Mouse (Mus musculus): ENCODE measurements around the gene Ubxn10. TPM values are rescaled to one million over a fixed set of nuclear protein-coding genes. Genes with fewer than 3 reads are reported as not detected.

Gene Ubxn10
- polyA plus RNA-seq, 1 experiment: not detected

DNA sequence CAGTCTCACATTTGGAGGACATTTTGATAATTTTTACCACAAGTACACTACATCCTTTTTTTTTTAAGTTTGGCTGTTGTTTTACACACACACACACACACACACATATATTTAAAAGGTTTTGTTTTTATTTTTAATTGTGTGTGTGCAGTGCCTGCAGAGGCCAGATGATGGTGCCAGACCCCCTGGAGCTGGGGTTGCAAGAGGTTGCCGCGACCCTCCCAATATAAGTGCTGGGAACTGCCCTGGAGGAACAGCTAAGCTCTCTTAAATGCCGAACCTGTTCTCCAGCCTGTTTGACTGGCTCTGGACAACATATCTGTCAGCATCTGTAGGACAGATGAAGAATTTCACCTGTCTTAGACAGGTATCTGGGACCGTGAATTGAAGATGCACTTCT, 32.8 kb downstream of the Ubxn10 start:
- no peaks in the 10 kb centered on the region for H3K79me3 ChIP-seq (ENCODE audit: low read depth)
- no peak overlapping the region for H3K4me3 ChIP-seq (ENCODE audit: insufficient read depth, poor library complexity, severe bottlenecking)
- TF ChIP-seq USF1 (IDR thresholded peaks at IDR 0.05; ENCODE audit: low read depth): no peak
- no peak for TF ChIP-seq MYOG (IDR thresholded peaks at IDR 0.05; ENCODE audit: control insufficient read depth, extremely low read depth, insufficient read length)
- TF ChIP-seq MYOD1 (IDR thresholded peaks at IDR 0.05; ENCODE audit: control insufficient read depth, insufficient read length, low read depth): no peak
- TF ChIP-seq CEBPB (IDR thresholded peaks at IDR 0.05; ENCODE audit: low read depth): no peak
- no peak for TF ChIP-seq CTCF (IDR thresholded peaks at IDR 0.05; ENCODE audit: control insufficient read depth, insufficient read depth, insufficient read length)
- TF ChIP-seq MAX (IDR thresholded peaks at IDR 0.05): no peak
- TF ChIP-seq FOSL1 (IDR thresholded peaks at IDR 0.05; ENCODE audit: insufficient read depth, low read length, poor library complexity, severe bottlenecking): no peak
- no peaks in the 10 kb centered on the region for H3K36me3 ChIP-seq (ENCODE audit: control insufficient read depth, insufficient read depth)
- H3K79me2 ChIP-seq (ENCODE audit: control insufficient read depth, insufficient read depth): no peaks in the 10 kb centered on the region
- peaks cover 20% of the 10 kb centered on the region for H3K27me3 ChIP-seq (ENCODE audit: control insufficient read depth, insufficient read depth, insufficient read length)
- H3ac ChIP-seq (ENCODE audit: control insufficient read depth, insufficient read length, low read depth): no peak overlapping the region

DNA sequence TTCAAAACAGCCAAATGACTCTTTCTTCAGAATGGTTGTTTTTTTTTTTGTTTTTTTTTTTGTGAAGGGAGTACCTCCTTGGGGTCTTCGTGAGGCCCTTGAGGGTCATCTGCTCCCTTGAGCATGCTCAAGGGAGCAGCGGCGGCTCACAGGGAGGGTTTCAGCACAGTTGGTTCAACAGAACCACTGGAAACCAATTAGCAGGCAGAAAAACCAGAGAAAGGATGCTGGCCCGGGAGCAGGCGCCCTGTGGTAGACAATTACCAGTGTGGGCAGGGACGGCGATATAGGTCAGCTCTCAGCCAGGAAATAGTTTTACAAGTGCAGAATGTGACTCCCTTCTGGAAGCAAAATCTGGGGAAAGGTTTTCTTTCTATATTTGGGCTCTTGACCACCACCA, 33.4 kb downstream of the Ubxn10 start:
- Histone ChIP-seq H3K4me3 (ENCODE audit: insufficient read depth, poor library complexity, severe bottlenecking) (no peak overlapping the region), H3ac (ENCODE audit: control insufficient read depth, insufficient read length, low read depth) (no peak overlapping the region), H3K79me3 (ENCODE audit: low read depth) (no peaks in the 10 kb centered on the region), H3K36me3 (ENCODE audit: control insufficient read depth, insufficient read depth) (no peaks in the 10 kb centered on the region), H3K27me3 (ENCODE audit: control insufficient read depth, insufficient read depth, insufficient read length) (peaks cover 20% of the 10 kb centered on the region), H3K79me2 (ENCODE audit: control insufficient read depth, insufficient read depth) (no peaks in the 10 kb centered on the region)
- TF ChIP-seq MYOD1 (IDR thresholded peaks at IDR 0.05; ENCODE audit: control insufficient read depth, insufficient read length, low read depth): no peak
- TF ChIP-seq CTCF (IDR thresholded peaks at IDR 0.05; ENCODE audit: control insufficient read depth, insufficient read depth, insufficient read length): no peak
- TF ChIP-seq CEBPB (IDR thresholded peaks at IDR 0.05; ENCODE audit: low read depth): no peak
- no peak for TF ChIP-seq FOSL1 (IDR thresholded peaks at IDR 0.05; ENCODE audit: insufficient read depth, low read length, poor library complexity, severe bottlenecking)
- no peak for TF ChIP-seq USF1 (IDR thresholded peaks at IDR 0.05; ENCODE audit: low read depth)
- no peak for TF ChIP-seq MYOG (IDR thresholded peaks at IDR 0.05; ENCODE audit: control insufficient read depth, extremely low read depth, insufficient read length)
- no peak for TF ChIP-seq MAX (IDR thresholded peaks at IDR 0.05)

DNA sequence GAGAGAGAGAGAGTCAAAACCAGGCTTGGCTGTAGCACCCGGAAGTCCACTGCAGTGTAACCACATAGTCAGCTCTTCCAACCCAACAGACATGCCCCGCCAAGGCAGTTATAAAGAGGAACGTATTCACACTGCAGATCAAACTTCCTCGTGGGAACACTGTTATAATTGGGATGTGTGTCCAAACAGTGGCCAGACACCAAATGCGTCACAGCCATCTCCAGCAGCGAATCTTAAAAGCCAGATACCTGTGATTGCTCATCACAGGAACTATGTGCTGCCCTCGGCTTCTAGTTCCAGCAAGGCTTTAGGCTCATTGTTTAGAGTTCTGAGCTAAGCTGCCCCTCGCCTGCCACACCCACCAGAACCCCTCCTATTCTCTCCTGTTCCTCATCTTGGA, 34.4 kb downstream of the Ubxn10 start:
- TF ChIP-seq USF1 (IDR thresholded peaks at IDR 0.05; ENCODE audit: low read depth) (no peak), FOSL1 (IDR thresholded peaks at IDR 0.05; ENCODE audit: insufficient read depth, low read length, poor library complexity, severe bottlenecking) (no peak)
- Histone ChIP-seq H3K79me3 (ENCODE audit: low read depth) (no peaks in the 10 kb centered on the region), H3K36me3 (ENCODE audit: control insufficient read depth, insufficient read depth) (no peaks in the 10 kb centered on the region), H3K4me3 (ENCODE audit: insufficient read depth, poor library complexity, severe bottlenecking) (no peak overlapping the region), H3ac (ENCODE audit: control insufficient read depth, insufficient read length, low read depth) (no peak overlapping the region), H3K27me3 (ENCODE audit: control insufficient read depth, insufficient read depth, insufficient read length) (peaks cover 12% of the 10 kb centered on the region), H3K79me2 (ENCODE audit: control insufficient read depth, insufficient read depth) (no peaks in the 10 kb centered on the region)

DNA sequence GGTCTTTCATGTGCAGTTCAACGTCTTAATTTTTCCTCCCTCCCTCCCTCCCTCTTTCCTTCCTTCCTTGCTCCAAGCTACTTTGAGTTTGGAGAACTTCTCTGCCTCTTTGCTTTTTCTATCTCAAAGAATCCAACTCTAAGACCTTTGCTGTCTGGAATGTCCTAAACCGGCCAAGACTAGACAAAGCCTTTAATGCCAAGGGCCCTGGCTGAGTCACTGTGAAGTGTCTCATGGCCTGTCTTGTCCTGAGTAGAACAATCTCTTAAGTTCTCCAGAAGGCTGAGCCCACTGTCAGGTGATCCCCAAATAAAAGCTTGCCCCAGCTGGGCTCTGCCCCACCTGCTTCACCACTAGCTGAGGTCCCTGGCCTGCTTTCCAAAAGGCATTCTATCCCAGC, 34.9 kb downstream of the Ubxn10 start:
- no peak for TF ChIP-seq USF1 (IDR thresholded peaks at IDR 0.05; ENCODE audit: low read depth)
- no peak for TF ChIP-seq CEBPB (IDR thresholded peaks at IDR 0.05; ENCODE audit: low read depth)
- no peak for TF ChIP-seq CTCF (IDR thresholded peaks at IDR 0.05; ENCODE audit: control insufficient read depth, insufficient read depth, insufficient read length)
- TF ChIP-seq MAX (IDR thresholded peaks at IDR 0.05): no peak
- no peak for TF ChIP-seq FOSL1 (IDR thresholded peaks at IDR 0.05; ENCODE audit: insufficient read depth, low read length, poor library complexity, severe bottlenecking)
- no peak for TF ChIP-seq MYOG (IDR thresholded peaks at IDR 0.05; ENCODE audit: control insufficient read depth, extremely low read depth, insufficient read length)
- no peak for TF ChIP-seq MYOD1 (IDR thresholded peaks at IDR 0.05; ENCODE audit: control insufficient read depth, insufficient read length, low read depth)
- peaks cover 12% of the 10 kb centered on the region for H3K27me3 ChIP-seq (ENCODE audit: control insufficient read depth, insufficient read depth, insufficient read length)

DNA sequence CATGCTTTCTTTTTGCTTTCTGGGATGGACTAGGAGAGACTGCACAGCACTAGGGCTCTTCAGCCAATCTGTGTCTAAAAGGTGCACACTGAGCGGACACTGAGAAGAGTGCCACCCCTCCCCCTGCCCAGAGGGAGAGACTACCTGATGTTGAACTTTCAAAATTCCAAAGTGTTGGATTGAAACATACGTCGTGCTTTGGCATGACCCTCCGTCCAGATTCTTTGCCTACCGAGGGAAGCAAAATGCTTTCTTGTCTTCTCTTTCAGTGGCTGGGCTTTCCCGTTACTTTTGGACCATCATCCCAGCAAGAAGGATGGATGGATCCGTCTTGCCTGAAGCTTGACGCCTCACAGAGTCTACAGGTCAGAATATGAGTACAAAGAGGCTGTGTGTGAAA, 35.9 kb downstream of the Ubxn10 start:
- Histone ChIP-seq H3K79me2 (ENCODE audit: control insufficient read depth, insufficient read depth) (no peaks in the 10 kb centered on the region), H3K36me3 (ENCODE audit: control insufficient read depth, insufficient read depth) (no peaks in the 10 kb centered on the region), H3K27me3 (ENCODE audit: control insufficient read depth, insufficient read depth, insufficient read length) (peaks cover 14% of the 10 kb centered on the region), H3K79me3 (ENCODE audit: low read depth) (no peaks in the 10 kb centered on the region), H3K4me3 (ENCODE audit: insufficient read depth, poor library complexity, severe bottlenecking) (no peak overlapping the region), H3ac (ENCODE audit: control insufficient read depth, insufficient read length, low read depth) (no peak overlapping the region)
- no peak for TF ChIP-seq FOSL1 (IDR thresholded peaks at IDR 0.05; ENCODE audit: insufficient read depth, low read length, poor library complexity, severe bottlenecking)
- TF ChIP-seq MAX (IDR thresholded peaks at IDR 0.05): no peak
- TF ChIP-seq CEBPB (IDR thresholded peaks at IDR 0.05; ENCODE audit: low read depth): no peak
- no peak for TF ChIP-seq MYOD1 (IDR thresholded peaks at IDR 0.05; ENCODE audit: control insufficient read depth, insufficient read length, low read depth)
- TF ChIP-seq MYOG (IDR thresholded peaks at IDR 0.05; ENCODE audit: control insufficient read depth, extremely low read depth, insufficient read length): no peak
- TF ChIP-seq CTCF (IDR thresholded peaks at IDR 0.05; ENCODE audit: control insufficient read depth, insufficient read depth, insufficient read length): no peak
- TF ChIP-seq USF1 (IDR thresholded peaks at IDR 0.05; ENCODE audit: low read depth): no peak

More for the DNA sequence above, 34.9 kb downstream of the Ubxn10 start:
- Histone ChIP-seq H3K79me3 (ENCODE audit: low read depth) (no peaks in the 10 kb centered on the region), H3K4me3 (ENCODE audit: insufficient read depth, poor library complexity, severe bottlenecking) (no peak overlapping the region), H3K79me2 (ENCODE audit: control insufficient read depth, insufficient read depth) (no peaks in the 10 kb centered on the region), H3K36me3 (ENCODE audit: control insufficient read depth, insufficient read depth) (no peaks in the 10 kb centered on the region), H3ac (ENCODE audit: control insufficient read depth, insufficient read length, low read depth) (no peak overlapping the region)

Measured in C2C12 (cell line).